Mouse (Mus musculus): ENCODE measurements around the gene Znfx1. TPM values are rescaled to one million over a fixed set of nuclear protein-coding genes. Genes with fewer than 3 reads are reported as not detected.

Gene Znfx1
- polyA plus RNA-seq, 1 experiment from 2014 or later, result 7.8 TPM

DNA sequence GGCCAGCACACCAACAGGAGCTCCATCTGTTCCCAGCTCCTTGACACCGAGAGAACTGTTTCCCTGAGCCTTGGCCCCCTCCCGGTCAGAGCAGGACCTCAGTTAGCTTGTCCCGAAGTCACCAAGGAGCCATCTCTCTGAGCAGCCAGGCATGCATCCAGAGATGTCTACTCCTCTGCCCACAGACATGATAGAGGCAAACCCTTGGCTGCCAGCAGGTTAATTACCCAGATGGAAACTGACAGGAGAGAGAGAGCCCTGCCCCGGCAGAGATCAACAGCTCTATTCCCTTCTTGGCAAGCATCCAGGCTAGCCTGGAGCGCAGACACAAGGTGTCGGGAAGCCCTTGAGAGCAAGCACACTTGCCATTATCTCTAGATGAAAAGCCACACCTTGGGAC is 7.5 kb upstream of the Znfx1 start:
- ATAC-seq (ENCODE audit: insufficient number of reproducible peaks, insufficient read depth, low FRiP score, low read depth), result no peak
- Histone ChIP-seq H3K4me2 (ENCODE audit: low read length) (no peak overlapping the region), H3K4me3 (ENCODE audit: control insufficient read depth in 1 of 2, insufficient read depth in 1 of 2, low read depth in 1 of 2, low read length in 2 of 2) (no peak overlapping the region), H3K27me3 (ENCODE audit: control insufficient read depth, insufficient read depth, low read length) (no peaks in the 10 kb centered on the region), H3K9ac (ENCODE audit: low read length) (no peak overlapping the region), H3K4me1 (ENCODE audit: control insufficient read depth in 2 of 2, insufficient read depth in 2 of 2, low read length in 2 of 2) (peaks cover 8 to 11% of the 10 kb centered on the region in 2 experiments; a peak in 2 of 4 replicates), H3K9me3 (ENCODE audit: control insufficient read depth, low read length) (no peaks in the 10 kb centered on the region), H3K36me3 (ENCODE audit: control insufficient read depth, insufficient read depth, low read length) (peaks cover 14% of the 10 kb centered on the region), H3K27ac (replicated peaks in 1 of 2; ENCODE audit: control insufficient read depth in 1 of 2, insufficient read depth in 1 of 2, low read depth in 2 of 2, low read length in 2 of 2) (no peak overlapping the region)
- 35% methylated on average over 6 of the region's 6 CpGs for whole genome bisulfite sequencing

DNA sequence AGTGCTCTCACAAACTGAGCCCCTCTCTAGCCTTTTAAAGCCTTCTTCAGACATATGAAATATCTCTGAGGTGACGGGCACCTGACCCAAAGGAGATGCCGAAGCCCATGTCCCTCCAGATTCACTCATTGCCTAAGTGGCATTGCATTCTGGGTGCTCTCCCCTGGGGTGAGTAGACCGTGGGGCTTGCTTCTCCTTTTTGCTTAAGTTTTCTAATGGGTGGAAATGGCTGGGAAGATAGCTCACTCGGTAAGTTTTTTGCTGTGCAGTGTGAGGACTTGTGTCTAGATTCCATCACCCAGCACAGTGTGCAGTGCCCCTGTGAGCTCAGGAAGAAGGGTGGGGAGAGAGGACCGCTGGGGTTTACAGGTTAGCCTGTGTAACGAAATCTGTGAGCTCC is 4.8 kb upstream of the Znfx1 start:
- WGBS, result 41% methylated on average over 6 of the region's 6 CpGs
- Histone ChIP-seq H3K4me1 (ENCODE audit: control insufficient read depth in 2 of 2, insufficient read depth in 2 of 2, low read length in 2 of 2) (peaks cover 13 to 19% of the 10 kb centered on the region in 2 experiments), H3K9ac (ENCODE audit: low read length) (no peak overlapping the region), H3K36me3 (ENCODE audit: control insufficient read depth, insufficient read depth, low read length) (peaks cover 23% of the 10 kb centered on the region), H3K4me3 (ENCODE audit: control insufficient read depth in 1 of 2, insufficient read depth in 1 of 2, low read depth in 1 of 2, low read length in 2 of 2) (no peak overlapping the region), H3K27me3 (ENCODE audit: control insufficient read depth, insufficient read depth, low read length) (no peaks in the 10 kb centered on the region), H3K4me2 (ENCODE audit: low read length) (no peak overlapping the region), H3K27ac (replicated peaks in 1 of 2; ENCODE audit: control insufficient read depth in 1 of 2, insufficient read depth in 1 of 2, low read depth in 2 of 2, low read length in 2 of 2) (no peak overlapping the region), H3K9me3 (ENCODE audit: control insufficient read depth, low read length) (no peaks in the 10 kb centered on the region)
- no peak for ATAC-seq (ENCODE audit: insufficient number of reproducible peaks, insufficient read depth, low FRiP score, low read depth)

- Histone ChIP-seq H3K9ac (ENCODE audit: low read length) (no peak overlapping the region), H3K36me3 (ENCODE audit: control insufficient read depth, insufficient read depth, low read length) (peaks cover 23% of the 10 kb centered on the region), H3K27me3 (ENCODE audit: control insufficient read depth, insufficient read depth, low read length) (no peaks in the 10 kb centered on the region), H3K4me3 (ENCODE audit: control insufficient read depth in 1 of 2, insufficient read depth in 1 of 2, low read depth in 1 of 2, low read length in 2 of 2) (no peak overlapping the region), H3K27ac (replicated peaks in 1 of 2; ENCODE audit: control insufficient read depth in 1 of 2, insufficient read depth in 1 of 2, low read depth in 2 of 2, low read length in 2 of 2) (no peak overlapping the region), H3K4me2 (ENCODE audit: low read length) (no peak overlapping the region), H3K9me3 (ENCODE audit: control insufficient read depth, low read length) (no peaks in the 10 kb centered on the region), H3K4me1 (ENCODE audit: control insufficient read depth in 2 of 2, insufficient read depth in 2 of 2, low read length in 2 of 2) (peaks cover 14 to 22% of the 10 kb centered on the region in 2 experiments)
- no peak for ATAC-seq (ENCODE audit: insufficient number of reproducible peaks, insufficient read depth, low FRiP score, low read depth)
- WGBS, result 39% methylated on average over 6 of the region's 6 CpGs
Observed at GRCm38 (mm10) chr2:167066528-167067516, 4.0 kb upstream of the Znfx1 start.

DNA sequence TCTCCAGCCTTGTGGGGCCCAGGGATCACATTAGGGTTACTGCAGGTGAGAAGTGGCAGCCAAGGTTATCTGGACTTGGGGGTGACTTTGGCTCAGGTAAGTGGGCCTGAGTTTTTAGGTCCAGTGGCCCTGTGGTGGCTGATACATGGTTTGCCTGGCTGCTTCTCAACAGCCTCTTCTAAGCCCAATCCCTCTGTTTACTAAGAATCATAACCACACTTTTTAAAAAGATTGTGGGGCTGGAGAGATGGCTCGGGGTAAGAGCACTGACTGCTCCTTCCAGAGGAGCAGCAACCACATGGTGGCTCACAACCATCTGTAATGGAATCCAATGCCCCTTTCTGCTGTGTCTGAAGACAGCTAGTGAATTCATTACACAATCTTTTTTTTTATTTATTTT is 3.2 kb upstream of the Znfx1 start:
- H3K9ac ChIP-seq (ENCODE audit: low read length), result no peak overlapping the region
- no peak overlapping the region for H3K4me3 ChIP-seq (ENCODE audit: control insufficient read depth in 1 of 2, insufficient read depth in 1 of 2, low read depth in 1 of 2, low read length in 2 of 2)
- peaks cover 23% of the 10 kb centered on the region for H3K36me3 ChIP-seq (ENCODE audit: control insufficient read depth, insufficient read depth, low read length)
- WGBS, result 67% methylated on average over 1 of the region's 1 CpGs
- no peak overlapping the region for H3K27ac ChIP-seq (replicated peaks in 1 of 2; ENCODE audit: control insufficient read depth in 1 of 2, insufficient read depth in 1 of 2, low read depth in 2 of 2, low read length in 2 of 2)
- peaks cover 19 to 29% of the 10 kb centered on the region in 2 experiments for H3K4me1 ChIP-seq (ENCODE audit: control insufficient read depth in 2 of 2, insufficient read depth in 2 of 2, low read length in 2 of 2)
- H3K4me2 ChIP-seq (ENCODE audit: low read length), result no peak overlapping the region
- ATAC-seq (ENCODE audit: insufficient number of reproducible peaks, insufficient read depth, low FRiP score, low read depth), result no peak
- no peaks in the 10 kb centered on the region for H3K9me3 ChIP-seq (ENCODE audit: control insufficient read depth, low read length)
- H3K27me3 ChIP-seq (ENCODE audit: control insufficient read depth, insufficient read depth, low read length), result no peaks in the 10 kb centered on the region

DNA sequence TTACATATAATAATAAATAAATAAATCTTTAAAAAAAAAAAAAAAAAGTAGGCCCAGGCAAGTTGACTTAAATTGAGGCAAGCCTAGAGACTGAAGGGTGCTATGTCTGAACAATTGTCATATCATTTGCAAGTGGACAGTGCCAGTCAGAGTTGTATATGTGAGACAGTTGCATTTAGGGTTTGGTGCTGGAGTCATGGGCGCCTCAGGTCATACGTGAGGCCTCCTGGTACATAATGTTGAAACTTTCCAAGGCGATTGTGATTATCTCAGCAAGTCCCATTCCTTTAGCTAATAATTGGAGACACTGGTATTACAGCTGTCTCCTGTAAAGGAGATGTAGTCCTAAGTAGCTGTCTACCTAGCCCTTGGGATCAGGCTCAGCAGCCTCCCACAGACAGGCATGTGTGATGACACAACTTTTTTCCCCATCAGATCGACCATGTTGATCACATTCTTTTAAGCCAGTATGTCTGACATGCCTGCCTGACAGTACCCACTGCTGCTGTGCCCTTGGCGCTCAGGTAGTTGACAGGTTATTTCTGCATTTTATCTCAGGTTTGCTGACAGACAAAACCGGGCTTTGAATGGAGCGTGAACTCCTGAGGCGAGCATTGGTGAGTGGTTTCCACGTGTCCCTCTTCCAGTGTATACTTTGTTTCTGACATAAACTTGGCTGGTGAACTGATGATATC is 1.9 kb upstream of the Znfx1 start:
- WGBS, result 25% methylated on average over 9 of the region's 9 CpGs
- H3K27me3 ChIP-seq (ENCODE audit: control insufficient read depth, insufficient read depth, low read length), result no peaks in the 10 kb centered on the region

DNA sequence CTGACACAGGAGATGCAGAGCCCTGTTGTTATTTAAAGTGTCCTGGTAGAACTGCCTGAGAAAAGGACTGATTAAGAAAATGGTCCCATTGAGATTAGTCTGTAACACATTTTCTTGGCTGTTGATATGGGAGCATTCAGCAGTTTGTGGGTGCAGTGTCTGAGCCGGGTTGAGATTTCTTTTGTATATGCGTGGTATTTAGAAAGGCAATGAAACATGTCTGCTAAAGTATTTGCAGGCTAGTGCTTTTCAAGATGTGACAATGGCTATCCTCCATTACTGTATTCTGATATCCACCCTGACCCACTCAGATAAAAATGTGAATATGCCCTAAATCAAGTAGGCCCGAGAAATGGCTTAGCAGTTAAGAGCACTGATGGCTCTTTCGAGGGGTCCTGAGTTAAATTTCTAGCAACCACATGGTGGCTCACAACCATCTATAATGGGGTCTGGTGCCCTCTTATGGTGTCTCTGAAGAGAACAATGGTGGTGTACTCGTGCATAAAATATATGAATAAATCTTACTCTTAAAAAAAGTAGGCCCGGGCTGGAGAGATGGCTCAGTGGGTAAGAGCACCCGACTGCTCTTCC is 1.2 kb upstream of the Znfx1 start:
- Histone ChIP-seq H3K9me3 (ENCODE audit: control insufficient read depth, low read length) (no peaks in the 10 kb centered on the region), H3K36me3 (ENCODE audit: control insufficient read depth, insufficient read depth, low read length) (peaks cover 31% of the 10 kb centered on the region), H3K4me1 (ENCODE audit: control insufficient read depth in 2 of 2, insufficient read depth in 2 of 2, low read length in 2 of 2) (peaks cover 14 to 29% of the 10 kb centered on the region in 2 experiments), H3K27me3 (ENCODE audit: control insufficient read depth, insufficient read depth, low read length) (no peaks in the 10 kb centered on the region), H3K27ac (replicated peaks in 1 of 2; ENCODE audit: control insufficient read depth in 1 of 2, insufficient read depth in 1 of 2, low read depth in 2 of 2, low read length in 2 of 2) (peak overlapping the region; percentile 87 to 97), H3K4me2 (ENCODE audit: low read length) (peak overlapping the region; percentile 87), H3K4me3 (ENCODE audit: control insufficient read depth in 1 of 2, insufficient read depth in 1 of 2, low read depth in 1 of 2, low read length in 2 of 2) (peak overlapping the region; percentile 92 to 97), H3K9ac (ENCODE audit: low read length) (peak overlapping the region; percentile 92)
- no peak for ATAC-seq (ENCODE audit: insufficient number of reproducible peaks, insufficient read depth, low FRiP score, low read depth)
- WGBS, result 4% methylated on average over 7 of the region's 7 CpGs

More for the DNA sequence above, 1.9 kb upstream of the Znfx1 start:
- peaks cover 26% of the 10 kb centered on the region for H3K36me3 ChIP-seq (ENCODE audit: control insufficient read depth, insufficient read depth, low read length)
- H3K27ac ChIP-seq (replicated peaks in 1 of 2; ENCODE audit: control insufficient read depth in 1 of 2, insufficient read depth in 1 of 2, low read depth in 2 of 2, low read length in 2 of 2), result peak overlapping the region; percentile 38 to 49; a peak in 3 of 4 replicates
- peak overlapping the region; percentile 35 to 92 for H3K4me3 ChIP-seq (ENCODE audit: control insufficient read depth in 1 of 2, insufficient read depth in 1 of 2, low read depth in 1 of 2, low read length in 2 of 2)
- peak overlapping the region; percentile 87 for H3K4me2 ChIP-seq (ENCODE audit: low read length)
- ATAC-seq (ENCODE audit: insufficient number of reproducible peaks, insufficient read depth, low FRiP score, low read depth), result no peak
- H3K9ac ChIP-seq (ENCODE audit: low read length), result peak overlapping the region; percentile 92
- no peaks in the 10 kb centered on the region for H3K9me3 ChIP-seq (ENCODE audit: control insufficient read depth, low read length)
- peaks cover 14 to 29% of the 10 kb centered on the region in 2 experiments for H3K4me1 ChIP-seq (ENCODE audit: control insufficient read depth in 2 of 2, insufficient read depth in 2 of 2, low read length in 2 of 2)

- peaks cover 40% of the 10 kb centered on the region for H3K36me3 ChIP-seq (ENCODE audit: control insufficient read depth, insufficient read depth, low read length)
- peak overlapping the region; percentile 92 to 97 for H3K4me3 ChIP-seq (ENCODE audit: control insufficient read depth in 1 of 2, insufficient read depth in 1 of 2, low read depth in 1 of 2, low read length in 2 of 2)
- no peaks in the 10 kb centered on the region for H3K27me3 ChIP-seq (ENCODE audit: control insufficient read depth, insufficient read depth, low read length)
- H3K9me3 ChIP-seq (ENCODE audit: control insufficient read depth, low read length), result no peaks in the 10 kb centered on the region
- peaks cover 14 to 29% of the 10 kb centered on the region in 2 experiments for H3K4me1 ChIP-seq (ENCODE audit: control insufficient read depth in 2 of 2, insufficient read depth in 2 of 2, low read length in 2 of 2)
- H3K4me2 ChIP-seq (ENCODE audit: low read length), result peak overlapping the region; percentile 88
- H3K27ac ChIP-seq (replicated peaks in 1 of 2; ENCODE audit: control insufficient read depth in 1 of 2, insufficient read depth in 1 of 2, low read depth in 2 of 2, low read length in 2 of 2), result peak overlapping the region; percentile 81 to 87
- 0% methylated on average over 34 of the region's 60 CpGs for WGBS
- peak overlapping the region; percentile 92 for H3K9ac ChIP-seq (ENCODE audit: low read length)
- peak; percentile 93 for ATAC-seq (ENCODE audit: insufficient number of reproducible peaks, insufficient read depth, low FRiP score, low read depth)
Observed at GRCm38 (mm10) chr2:167062497-167062911, 311 bp downstream of the Znfx1 start.

All from heart, embryonic 14.5 days (tissue).